Mouse (Mus musculus): ENCODE measurements around the gene Gm5891.
"Not testable (repeated sequence)": the region's sequence is repeated elsewhere in the genome, so short reads cannot be mapped to it uniquely, and the experiment has no call there.

Gene Gm5891

GRCm38 (mm10) chr7:21921191-21921590, at the start of gene Gm5891:
TSS of gene Gm5891 (minus strand) at chr7:21921291.
- DNase-seq (ENCODE audit: low spot score in 2 of 2), result not testable (repeated sequence)

Measured in right cerebral cortex, postnatal 36 days (tissue).